Mouse (Mus musculus) bone marrow, adult 2 months (tissue): ENCODE measurements around the gene Auh. TPM values are rescaled to one million over a fixed set of nuclear protein-coding genes. Genes with fewer than 3 reads are reported as not detected.
A peak's percentile ranks its signal among the peaks of the same experiment; 100 is the strongest.

Experiments used
- H3K27ac ChIP-seq: fragments of 200-500 bp; 2 replicates; pipeline ENCODE4 v1.5.1; 2012; ENCODE audit warnings: low read depth, mild to moderate bottlenecking, control low read depth, inconsistent platforms, low read length; ENCODE audit not compliant: control insufficient read depth, poor library complexity, insufficient read depth
- H3K4me1 ChIP-seq: fragments of 200-500 bp; 2 replicates; pipeline ENCODE4 v1.6.1; 2011; ENCODE audit warnings: low read length; ENCODE audit not compliant: control insufficient read depth, insufficient read depth
- H3K4me3 ChIP-seq: fragments of 200-500 bp; replicated peaks from 2 replicates; pipeline ENCODE3; 2011; ENCODE audit warnings: mild to moderate bottlenecking, low read depth, low read length, control low read depth; ENCODE audit not compliant: control insufficient read depth
- CTCF ChIP-seq: fragments of 200-500 bp; IDR thresholded peaks from 2 replicates; pipeline ENCODE4 v1.5.1; 2011; ENCODE audit warnings: low read length, control low read depth; ENCODE audit not compliant: control insufficient read depth, insufficient read depth
- POLR2A ChIP-seq: fragments of 200-500 bp; IDR thresholded peaks from 2 replicates; pipeline ENCODE4 v1.6.1; 2011; ENCODE audit warnings: low read depth, mild to moderate bottlenecking, control low read depth, low read length, borderline replicate concordance; ENCODE audit not compliant: control insufficient read depth
- WGBS: fragments of 180-500 bp; shearing (Covaris S2); methylation state at CpG from one replicate; pipeline ENCODE4 v1.1.7; 2018; 5-methylcytosine and 5-hydroxymethylcytosine counted together
- polyA plus RNA-seq: library from polyadenylated mRNA; stranded (reverse); fragments of >200 nt; gene quantifications from 2 replicates; pipeline ENCODE4 v1.2.4, GENCODE M21; 2011; ENCODE audit warnings: low replicate concordance; ENCODE audit not compliant: missing spikeins, insufficient read depth, insufficient read length

Gene Auh
- polyA plus RNA-seq, result 23.3 and 30.1 TPM in 2 replicates

DNA sequence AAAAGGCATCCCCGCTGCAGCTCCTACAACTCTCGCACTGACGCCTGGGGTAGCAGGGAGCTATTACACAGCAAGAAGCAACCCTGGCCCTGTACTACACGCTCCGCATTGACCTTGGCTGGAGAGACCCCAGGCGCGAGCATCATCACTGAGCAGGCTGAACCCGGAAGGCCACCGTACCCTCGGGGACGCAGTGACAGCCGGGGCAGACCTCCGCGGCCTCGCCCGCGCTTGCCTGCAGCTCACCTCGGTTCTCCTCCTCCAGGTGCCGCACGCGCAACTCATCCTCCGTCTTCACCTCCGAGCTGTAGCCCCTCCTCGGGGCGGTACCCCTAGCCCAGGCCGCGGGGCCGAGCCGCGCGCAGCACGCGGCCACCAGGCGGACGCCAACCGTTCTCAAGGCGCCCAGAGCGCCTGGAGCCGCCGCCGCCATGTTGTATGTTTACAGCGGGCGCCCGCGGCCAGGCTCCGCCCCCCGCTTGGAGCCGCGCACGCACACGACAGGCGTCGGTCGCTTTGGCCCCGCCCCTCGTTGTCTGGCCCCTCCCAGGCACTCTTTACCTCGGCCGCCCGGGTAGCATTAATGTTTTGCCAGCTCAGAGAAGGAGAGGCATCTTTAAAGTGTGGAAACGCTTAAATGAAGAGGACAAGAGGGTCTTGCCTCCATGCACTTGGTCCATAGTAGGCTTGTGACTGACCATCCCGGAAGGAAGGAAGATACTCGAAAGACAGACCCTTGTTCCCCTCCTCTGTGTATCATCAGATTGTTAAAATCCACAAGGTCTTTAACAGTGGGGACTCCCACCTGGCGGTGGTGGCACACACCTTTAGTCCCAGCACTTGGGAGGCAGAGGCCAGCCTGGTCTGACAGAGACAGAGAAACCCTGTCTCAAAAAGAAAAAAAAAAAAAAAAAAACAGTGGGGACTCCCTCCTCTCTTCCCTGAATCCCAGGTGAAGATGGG lies at the start of gene Auh:
Gene Auh (minus strand): TSS at position 473 of the 963 bp plus-strand sequence.
- WGBS, result under 1% methylated on average over 63 of the region's 63 CpGs
- Histone ChIP-seq H3K4me1 (peaks cover 2% of the 10 kb centered on the region), H3K4me3 (peak within 1 kb of the TSS; percentile 86), H3K27ac (peak within 1 kb of the TSS; percentile 70)
- TF ChIP-seq POLR2A (peak; percentile 73; the same call in 1 of the 2 replicates), CTCF (no peak)

DNA sequence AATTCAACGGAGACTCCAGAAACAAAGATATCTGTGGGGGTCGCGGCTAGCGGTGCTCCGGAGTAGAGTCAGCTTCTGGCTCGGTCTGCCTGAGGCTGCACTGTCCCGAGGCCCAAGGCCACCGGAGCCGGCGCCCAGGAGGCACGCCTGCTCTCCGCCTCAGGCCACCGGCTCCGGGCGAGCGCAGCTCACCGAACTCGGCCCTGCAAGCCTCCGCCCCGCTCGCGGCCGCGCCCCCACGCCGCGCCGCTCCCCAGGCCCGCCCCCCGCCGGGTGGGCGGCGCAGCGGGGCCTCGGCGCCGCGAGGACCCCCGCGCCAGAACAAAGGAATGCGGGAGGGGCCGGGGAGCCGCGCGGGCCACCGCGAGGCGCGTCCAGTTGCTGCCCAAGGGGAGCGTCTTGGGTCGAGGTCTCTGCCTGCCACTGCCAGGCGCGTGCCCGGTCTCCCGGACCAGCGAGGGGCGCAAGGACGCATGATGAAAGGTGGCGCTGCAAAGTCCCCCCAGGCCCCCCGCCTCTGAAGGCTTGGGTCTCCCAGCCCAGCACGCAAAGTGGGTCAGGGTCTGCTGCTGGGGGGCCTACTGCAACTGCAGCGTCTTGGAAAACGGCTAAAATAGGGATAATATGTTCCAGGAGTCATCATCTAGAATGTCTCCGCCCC lies 49.0 kb upstream of the Auh start:
- TF ChIP-seq CTCF (no peak), POLR2A (no peak)
- 2% methylated on average over 64 of the region's 64 CpGs for WGBS
- H3K27ac ChIP-seq, result peak overlapping the region; percentile 22; the same call in 1 of the 2 replicates
- peak overlapping the region; percentile 20 for H3K4me3 ChIP-seq
- H3K4me1 ChIP-seq, result peaks cover 2% of the 10 kb centered on the region; the same call in 1 of the 2 replicates

DNA sequence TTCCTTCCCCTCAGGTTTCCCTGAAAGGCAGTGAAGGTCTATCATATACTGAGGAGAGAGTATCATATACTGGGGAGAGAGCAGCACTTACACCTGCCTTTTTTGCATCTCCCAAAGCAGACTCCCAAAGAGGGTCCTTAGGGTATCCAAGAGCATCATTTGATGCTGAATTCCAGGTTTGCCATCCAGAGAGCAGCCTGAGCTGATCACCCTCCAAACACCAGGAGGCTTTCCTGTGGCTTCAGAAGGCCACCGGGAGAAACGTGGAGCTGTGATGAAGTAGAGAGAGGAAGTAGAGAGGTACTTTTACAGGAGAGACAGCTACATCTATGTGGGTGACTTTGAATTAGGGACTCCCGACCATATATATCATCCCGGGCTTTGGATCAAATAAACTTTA lies 48.3 kb upstream of the Auh start:
- TF ChIP-seq CTCF, result no peak
- no peak for TF ChIP-seq POLR2A
- WGBS, result 37% methylated on average over 4 of the region's 4 CpGs
- peaks cover 2% of the 10 kb centered on the region; the same call in 1 of the 2 replicates for H3K4me1 ChIP-seq
- H3K4me3 ChIP-seq, result no peak overlapping the region
- H3K27ac ChIP-seq, result no peak overlapping the region

DNA sequence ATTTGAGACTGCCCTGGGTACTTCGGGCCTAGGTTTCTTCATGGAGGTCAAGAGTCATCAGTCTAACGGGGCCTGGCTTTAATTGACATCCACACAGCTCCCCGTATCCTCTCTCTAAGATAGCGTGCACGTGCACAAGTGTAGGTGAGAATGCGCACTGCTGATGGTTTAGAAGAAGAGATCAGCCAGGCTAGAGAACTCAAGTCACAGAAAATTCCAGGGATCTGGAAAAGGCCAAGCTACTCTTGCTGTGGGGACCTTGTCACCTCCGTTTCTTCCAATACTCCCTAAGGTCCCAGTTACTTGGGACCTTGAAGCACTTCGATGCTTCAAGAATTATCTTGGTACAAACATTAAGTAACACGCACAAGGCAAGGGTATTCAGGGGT lies 47.7 kb upstream of the Auh start:
- no peak for TF ChIP-seq POLR2A
- no peak for TF ChIP-seq CTCF
- peaks cover 2% of the 10 kb centered on the region; the same call in 1 of the 2 replicates for H3K4me1 ChIP-seq

DNA sequence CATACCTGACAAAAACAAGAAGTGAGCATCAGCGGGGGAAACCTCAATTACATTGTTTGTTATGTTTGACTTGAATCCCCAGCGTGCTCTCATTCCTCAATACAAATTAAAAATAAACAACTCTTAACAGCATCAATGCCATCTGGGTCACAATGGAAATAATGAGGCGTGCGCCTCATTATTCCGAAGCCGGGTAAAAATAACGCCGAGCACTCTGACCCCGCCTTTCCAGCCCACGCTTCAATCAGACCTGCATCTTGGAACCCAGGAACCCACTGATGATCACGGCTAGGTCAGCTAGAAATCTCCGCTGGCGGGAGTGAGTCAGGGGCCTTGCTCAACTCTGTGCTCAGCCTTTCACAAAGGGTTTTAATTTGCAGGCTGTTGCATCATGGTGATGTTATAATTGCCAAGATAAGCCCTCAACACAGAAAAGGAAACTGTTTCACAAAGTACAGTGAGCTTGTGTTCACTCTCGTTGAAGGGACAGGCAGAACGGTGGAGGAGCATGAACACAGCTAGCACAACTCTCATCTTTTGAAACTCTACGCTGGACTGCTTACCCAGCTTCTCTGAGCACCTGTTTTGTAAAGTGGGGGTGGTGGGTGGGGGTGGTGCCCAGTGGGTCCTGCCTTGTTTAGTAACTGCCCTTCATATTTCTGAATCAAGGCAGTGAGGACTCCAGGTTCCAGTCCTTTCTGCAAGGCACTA lies 47.2 kb upstream of the Auh start:
- peak overlapping the region; percentile 32 for H3K27ac ChIP-seq
- WGBS, result 48% methylated on average over 16 of the region's 16 CpGs
- TF ChIP-seq POLR2A, result no peak
- no peak for TF ChIP-seq CTCF
- peaks cover 2% of the 10 kb centered on the region; the same call in 1 of the 2 replicates for H3K4me1 ChIP-seq
- H3K4me3 ChIP-seq, result no peak overlapping the region

More for the DNA sequence above, 47.7 kb upstream of the Auh start:
- Histone ChIP-seq H3K27ac (peak overlapping the region; percentile 32), H3K4me3 (no peak overlapping the region)
- 84% methylated on average over 9 of the region's 9 CpGs for WGBS

DNA sequence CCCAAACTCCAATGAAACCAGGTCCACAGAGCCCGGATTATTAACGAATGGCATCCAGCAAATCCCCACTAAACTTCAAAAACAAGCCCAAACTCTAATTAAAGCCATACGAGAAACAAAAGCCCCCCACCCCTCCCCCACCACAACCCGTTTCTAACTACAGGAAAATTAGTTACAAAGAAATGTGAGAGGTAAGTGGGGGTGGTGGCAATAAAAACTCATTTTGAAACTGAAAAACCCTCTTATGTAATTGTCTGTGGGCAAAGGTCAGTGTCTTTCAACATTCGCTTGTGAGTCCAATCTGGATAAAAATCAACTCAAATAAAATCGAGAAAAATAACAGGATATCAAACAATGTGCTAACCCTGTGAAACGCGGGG lies 46.6 kb upstream of the Auh start:
- 49% methylated on average over 8 of the region's 8 CpGs for WGBS

DNA sequence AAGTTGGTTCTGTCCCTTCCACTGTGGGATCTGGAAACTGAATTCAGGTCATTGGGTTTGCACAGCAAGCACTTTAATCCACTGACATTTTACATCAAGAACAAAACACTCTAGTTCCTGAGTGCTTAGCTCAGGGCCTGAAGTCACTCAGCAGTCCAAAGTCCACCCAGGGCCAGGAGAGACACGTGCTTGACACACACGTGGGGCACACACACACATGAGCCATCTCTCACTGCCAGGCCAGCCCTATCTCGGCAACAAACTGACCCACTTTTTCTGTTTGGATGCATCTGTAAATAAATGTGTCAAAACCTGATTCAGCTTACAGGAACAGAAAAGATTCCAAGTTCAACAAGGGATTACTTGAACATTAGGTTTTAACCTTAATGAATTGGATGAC lies 45.2 kb upstream of the Auh start:
- no peak overlapping the region for H3K27ac ChIP-seq
- WGBS, result 74% methylated on average over 3 of the region's 3 CpGs
- no peak for TF ChIP-seq POLR2A
- no peak for TF ChIP-seq CTCF
- H3K4me3 ChIP-seq, result no peak overlapping the region
- peaks cover 2% of the 10 kb centered on the region; the same call in 1 of the 2 replicates for H3K4me1 ChIP-seq

More for the DNA sequence above, 46.6 kb upstream of the Auh start:
- peaks cover 2% of the 10 kb centered on the region; the same call in 1 of the 2 replicates for H3K4me1 ChIP-seq
- H3K4me3 ChIP-seq, result no peak overlapping the region
- TF ChIP-seq CTCF (no peak), POLR2A (no peak)
- no peak overlapping the region for H3K27ac ChIP-seq

DNA sequence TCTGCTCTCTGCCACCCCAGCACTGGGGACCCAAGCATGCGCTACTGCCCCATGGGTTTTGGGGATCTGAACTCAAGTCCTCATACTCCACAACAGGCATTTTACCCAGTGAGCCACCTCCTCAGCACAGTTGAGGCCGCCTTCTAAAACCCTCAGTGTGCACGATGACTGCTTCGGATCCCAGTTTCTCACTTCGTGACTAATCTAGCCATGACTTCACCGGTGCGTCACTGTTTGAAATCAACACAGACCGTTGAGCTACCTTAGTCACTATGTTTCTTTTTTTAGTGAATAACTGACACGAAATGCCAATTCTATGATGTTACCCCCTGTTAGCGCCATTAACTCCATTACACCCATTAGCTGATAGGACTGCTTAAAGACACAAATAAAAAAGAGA lies 43.9 kb upstream of the Auh start:
- Histone ChIP-seq H3K4me1 (peaks cover 2% of the 10 kb centered on the region; the same call in 1 of the 2 replicates), H3K27ac (no peak overlapping the region), H3K4me3 (no peak overlapping the region)
- WGBS, result 87% methylated on average over 10 of the region's 10 CpGs
- no peak for TF ChIP-seq POLR2A
- no peak for TF ChIP-seq CTCF

DNA sequence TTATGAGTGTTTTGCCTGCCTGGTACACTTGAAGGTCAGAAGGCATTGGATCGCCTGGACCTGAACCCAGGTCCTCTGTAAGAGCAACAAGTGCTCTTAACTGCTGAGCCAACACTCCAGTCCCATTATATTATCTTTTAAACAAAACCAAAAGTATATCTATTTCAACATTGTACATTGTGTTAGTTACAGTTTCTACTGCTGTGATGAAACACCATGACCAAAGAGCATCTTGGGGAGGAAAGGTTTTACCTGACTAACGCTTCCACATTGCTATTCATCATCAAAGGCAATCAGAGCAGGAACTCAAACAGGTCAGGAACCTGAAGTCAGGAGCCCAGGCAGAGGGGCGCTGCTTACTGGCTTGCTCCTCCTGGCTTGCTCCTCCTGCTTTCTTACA lies 43.1 kb upstream of the Auh start:
- WGBS, result 71% methylated on average over 3 of the region's 3 CpGs
- no peak overlapping the region for H3K4me3 ChIP-seq
- no peak overlapping the region for H3K27ac ChIP-seq
- H3K4me1 ChIP-seq, result peaks cover 2% of the 10 kb centered on the region; the same call in 1 of the 2 replicates
- TF ChIP-seq POLR2A (no peak), CTCF (no peak)
